Mouse (Mus musculus): ENCODE results near the gene Fosl1.

- TF ChIP-seq CTCF (IDR thresholded peaks at IDR 0.05; ENCODE audit: control insufficient read depth, insufficient read depth, insufficient read length): peak; percentile 78
- no peak for TF ChIP-seq MYOD1 (IDR thresholded peaks at IDR 0.05; ENCODE audit: control insufficient read depth, insufficient read length, low read depth)
- no peak for TF ChIP-seq USF1 (IDR thresholded peaks at IDR 0.05; ENCODE audit: low read depth)
- TF ChIP-seq MAX (IDR thresholded peaks at IDR 0.05): no peak
These were observed 16.6 kb downstream of the Fosl1 start for GRCm38 (mm10) chr19:5463791-5464562.
